7 mouse cellular contexts compared by ENCODE assay signal in genomic region chr11:53478383-53479170, GRCm38 (mm10). TPM values are rescaled to one million over a fixed set of nuclear protein-coding genes. Genes with fewer than 3 reads are reported as not detected.
A peak's percentile ranks its signal among the peaks of the same experiment; 100 is the strongest.
DNase-seq lines count a peak whose midpoint lies in the region; ATAC-seq and TF ChIP-seq lines count a peak whose summit lies in the region.

No protein-coding gene starts in this region.

- peak; percentile 33 for DNase-seq in lung, embryonic 14.5 days
- no peak for DNase-seq in lung, postnatal 25 days (ENCODE audit: low spot score)
- peak; percentile 51 for DNase-seq in cerebellum, adult 8-10 months
- DNase-seq in liver = peak; percentile 48
- DNase-seq in urinary bladder, adult 2 months (ENCODE audit: low spot score) = no peak

- no peak overlapping the region for H3K27ac ChIP-seq in lung, embryonic 14.5 days (ENCODE audit: low read depth)
- no peak overlapping the region for H3K27ac ChIP-seq in forebrain, embryonic 13.5 days
- H3K27ac ChIP-seq in stomach, embryonic 14.5 days (ENCODE audit: low read length) = no peak overlapping the region

- peak overlapping the region; percentile 40 for H3K4me3 ChIP-seq in lung, embryonic 14.5 days (ENCODE audit: low read depth, low read length)
- H3K4me3 ChIP-seq in forebrain, embryonic 13.5 days = peak overlapping the region; percentile 49
- peak overlapping the region; percentile 29 for H3K4me3 ChIP-seq in stomach, embryonic 14.5 days (ENCODE audit: low read depth, low read length)

- H3K9me3 ChIP-seq in lung, embryonic 14.5 days (ENCODE audit: low read depth, low read length) = no peaks in the 10 kb centered on the region; the same call in 1 of the 2 replicates
- H3K9me3 ChIP-seq in forebrain, embryonic 13.5 days (replicated peaks) = 0 out of 2 replicates have a peak, but pooled peaks cover 4% of the 10 kb centered on the region
- H3K9me3 ChIP-seq in stomach, embryonic 14.5 days (ENCODE audit: control insufficient read depth, low read depth, low read length) = 0 out of 2 replicates have a peak, but pooled peaks cover 3% of the 10 kb centered on the region

- peak; percentile 31; the same call in 1 of the 2 replicates for ATAC-seq in lung, embryonic 14.5 days (ENCODE audit: insufficient read depth)
- ATAC-seq in forebrain, embryonic 13.5 days = 0 out of 2 replicates have a peak, but pooled peaks have one; percentile 2
- no peak for ATAC-seq in stomach, embryonic 14.5 days (ENCODE audit: insufficient number of reproducible peaks, insufficient read depth, low FRiP score, low read depth)

- H3K4me2 ChIP-seq in lung, embryonic 14.5 days = peak overlapping the region; percentile 77
- peak overlapping the region; percentile 73 for H3K4me2 ChIP-seq in forebrain, embryonic 13.5 days
- peak overlapping the region; percentile 69 for H3K4me2 ChIP-seq in stomach, embryonic 14.5 days (replicated peaks; ENCODE audit: low read depth, low read length)

- TF ChIP-seq CTCF in lung, embryonic 14.5 days (IDR thresholded peaks at IDR 0.05; ENCODE audit: low read depth) = no peak

- peak overlapping the region; percentile 29; the same call in 1 of the 2 replicates for H3K9ac ChIP-seq in lung, embryonic 14.5 days
- H3K9ac ChIP-seq in forebrain, embryonic 13.5 days = peak overlapping the region; percentile 59
- H3K9ac ChIP-seq in stomach, embryonic 14.5 days (replicated peaks; ENCODE audit: low read depth, low read length) = no peak overlapping the region

- H3K36me3 ChIP-seq in lung, embryonic 14.5 days (ENCODE audit: insufficient read depth) = no peaks in the 10 kb centered on the region
- H3K36me3 ChIP-seq in forebrain, embryonic 13.5 days (ENCODE audit: poor library complexity, severe bottlenecking) = no peaks in the 10 kb centered on the region
- H3K36me3 ChIP-seq in stomach, embryonic 14.5 days (ENCODE audit: control insufficient read depth, insufficient read depth, low read length) = no peaks in the 10 kb centered on the region

- peaks cover 80% of the 10 kb centered on the region for H3K27me3 ChIP-seq in lung, embryonic 14.5 days (ENCODE audit: insufficient read depth, low read length)
- peaks cover 62% of the 10 kb centered on the region for H3K27me3 ChIP-seq in forebrain, embryonic 13.5 days
- H3K27me3 ChIP-seq in stomach, embryonic 14.5 days (ENCODE audit: control insufficient read depth, insufficient read depth, low read length) = peaks cover 53% of the 10 kb centered on the region

- WGBS in lung, embryonic 14.5 days = 4% methylated on average over 76 of the region's 79 CpGs
- WGBS in forebrain, embryonic 13.5 days = 5% methylated on average over 79 of the region's 79 CpGs
- WGBS in stomach, embryonic 14.5 days = 4% methylated on average over 79 of the region's 79 CpGs

- no peaks in the 10 kb centered on the region for H3K4me1 ChIP-seq in lung, embryonic 14.5 days (ENCODE audit: insufficient read depth)
- peaks cover 30% of the 10 kb centered on the region for H3K4me1 ChIP-seq in forebrain, embryonic 13.5 days
- 0 out of 2 replicates have a peak, but pooled peaks cover 6% of the 10 kb centered on the region for H3K4me1 ChIP-seq in stomach, embryonic 14.5 days (ENCODE audit: control insufficient read depth, insufficient read depth, low read length)

RNA-seq across cellular contexts. Expression of gene Gm9945, which starts 1.4 kb away (rescaled TPM):
- polyA plus RNA-seq in lung, embryonic 14.5 days (2014; fragmentation: Nextera tagmentation; extraction: Ambion mirVana) = not detected in 2 replicates
- not detected in 2 replicates for polyA plus RNA-seq in forebrain, embryonic 13.5 days (2015; fragmentation: Nextera tagmentation; extraction: Ambion mirVana)
- not detected in 2 replicates for polyA plus RNA-seq in stomach, embryonic 14.5 days (2014; fragmentation: Nextera tagmentation; extraction: Ambion mirVana)
- 0.11 and 0.15 TPM in 2 replicates for polyA plus RNA-seq in urinary bladder, adult 2 months (2012; rRNA removed)

RNA-seq across cellular contexts. Expression of gene Sowaha, which starts 1.5 kb away (rescaled TPM):
- polyA plus RNA-seq in lung, embryonic 14.5 days (2014; fragmentation: Nextera tagmentation; extraction: Ambion mirVana) = 0.17 and 0.18 TPM in 2 replicates
- polyA plus RNA-seq in forebrain, embryonic 13.5 days (2015; fragmentation: Nextera tagmentation; extraction: Ambion mirVana) = 0.97 and 1.1 TPM in 2 replicates
- 0.13 and 0.24 TPM in 2 replicates for polyA plus RNA-seq in stomach, embryonic 14.5 days (2014; fragmentation: Nextera tagmentation; extraction: Ambion mirVana)
- 6.5 and 7.4 TPM in 2 replicates for polyA plus RNA-seq in urinary bladder, adult 2 months (2012; rRNA removed)

RNA-seq across cellular contexts. Expression of gene Gm9837, which starts 8.3 kb away (rescaled TPM):
- polyA plus RNA-seq in lung, embryonic 14.5 days (2014; fragmentation: Nextera tagmentation; extraction: Ambion mirVana) = not detected in 2 replicates
- not detected in 2 replicates for polyA plus RNA-seq in forebrain, embryonic 13.5 days (2015; fragmentation: Nextera tagmentation; extraction: Ambion mirVana)
- not detected in 2 replicates for polyA plus RNA-seq in stomach, embryonic 14.5 days (2014; fragmentation: Nextera tagmentation; extraction: Ambion mirVana)
- polyA plus RNA-seq in urinary bladder, adult 2 months (2012; rRNA removed) = not detected in 2 replicates

RNA-seq across cellular contexts. Expression of gene Shroom1, which starts 21.6 kb away (rescaled TPM):
- polyA plus RNA-seq in lung, embryonic 14.5 days (2014; fragmentation: Nextera tagmentation; extraction: Ambion mirVana) = 1.9 and 2.4 TPM in 2 replicates
- 1.2 and 1.3 TPM in 2 replicates for polyA plus RNA-seq in forebrain, embryonic 13.5 days (2015; fragmentation: Nextera tagmentation; extraction: Ambion mirVana)
- polyA plus RNA-seq in stomach, embryonic 14.5 days (2014; fragmentation: Nextera tagmentation; extraction: Ambion mirVana) = 0.98 and 1.1 TPM in 2 replicates
- polyA plus RNA-seq in urinary bladder, adult 2 months (2012; rRNA removed) = 12.1 and 12.9 TPM in 2 replicates

RNA-seq across cellular contexts. Expression of gene Gm10447, which starts 21.7 kb away (rescaled TPM):
- not detected in 2 replicates for polyA plus RNA-seq in lung, embryonic 14.5 days (2014; fragmentation: Nextera tagmentation; extraction: Ambion mirVana)
- not detected in 2 replicates for polyA plus RNA-seq in forebrain, embryonic 13.5 days (2015; fragmentation: Nextera tagmentation; extraction: Ambion mirVana)
- polyA plus RNA-seq in stomach, embryonic 14.5 days (2014; fragmentation: Nextera tagmentation; extraction: Ambion mirVana) = 0.13 and 0.14 TPM in 2 replicates
- polyA plus RNA-seq in urinary bladder, adult 2 months (2012; rRNA removed) = 1.8 and 2.9 TPM in 2 replicates

Comparison
In these comparisons a context has a peak if more than half of its experiments do, and no peak if none do; other contexts are left out.
1. DNase-seq: peak in lung, embryonic 14.5 days (single experiment), cerebellum, adult 8-10 months (single experiment) and liver (single experiment); none in lung, postnatal 25 days (single experiment) and urinary bladder, adult 2 months (single experiment).
2. Peak in every context shown above with its lines, with median percentiles within 50 percentile points of each other: H3K4me2 ChIP-seq and H3K4me3 ChIP-seq.